Mouse (Mus musculus) limb, embryonic 11.5 days (tissue): ENCODE data around the gene Pdgfa. TPM values are rescaled to one million over a fixed set of nuclear protein-coding genes. Genes with fewer than 3 reads are reported as not detected.

ENCODE experiments used
- ATAC-seq: fragments of 200-750 bp; cut with Nextera tagmentation; 2 replicates; pipeline ENCODE4 v1.8.0; 2017; ENCODE audit warnings: low read depth; ENCODE audit not compliant: insufficient number of reproducible peaks, low FRiP score, low TSS enrichment
- DNase-seq: peaks from one replicate; pipeline ENCODE4 v3.0.0-alpha.2; 2015; ENCODE audit warnings: low spot score
- H3K27ac ChIP-seq: fragments of 300-500 bp; sonication (generic); replicated peaks from 2 replicates; pipeline ENCODE4 v1.5.1; 2014; ENCODE audit warnings: low read depth, mild to moderate bottlenecking, low read length
- H3K27me3 ChIP-seq: fragments of 300-500 bp; sonication (generic); 2 replicates; pipeline ENCODE4 v1.6.1; 2014; ENCODE audit warnings: mild to moderate bottlenecking, low read length, mixed read lengths; ENCODE audit not compliant: control insufficient read depth, insufficient read depth
- H3K36me3 ChIP-seq: fragments of 300-500 bp; sonication (generic); 2 replicates; pipeline ENCODE4 v1.6.1; 2014; ENCODE audit warnings: mild to moderate bottlenecking, low read length, moderate library complexity, mixed read lengths; ENCODE audit not compliant: control insufficient read depth, insufficient read depth
- H3K4me1 ChIP-seq: fragments of 300-500 bp; sonication (generic); 2 replicates; pipeline ENCODE4 v1.6.1; 2014; ENCODE audit warnings: low read length, mixed read lengths; ENCODE audit not compliant: control insufficient read depth, insufficient read depth
- H3K4me2 ChIP-seq: fragments of 300-500 bp; sonication (generic); 2 replicates; pipeline ENCODE4 v1.6.1; 2014; ENCODE audit warnings: low read depth, mild to moderate bottlenecking, moderate library complexity; ENCODE audit not compliant: severe bottlenecking
- H3K4me3 ChIP-seq: fragments of 300-500 bp; sonication (generic); 2 replicates; pipeline ENCODE4 v1.5.1; 2014; ENCODE audit warnings: low read depth, low read length
- H3K9ac ChIP-seq: fragments of 300-500 bp; sonication (generic); 2 replicates; pipeline ENCODE4 v1.6.1; 2014; ENCODE audit warnings: mild to moderate bottlenecking, low read length
- H3K9me3 ChIP-seq: fragments of 300-500 bp; sonication (generic); 2 replicates; pipeline ENCODE4 v1.6.1; 2016; ENCODE audit warnings: low read length; ENCODE audit not compliant: control insufficient read depth
- WGBS: fragments of 180-500 bp; shearing (Covaris S2); extraction: QIAGEN DNeasy Blood & Tissue Kit; methylation state at CpG from one replicate; pipeline ENCODE4 v1.1.7; 2014; 5-methylcytosine and 5-hydroxymethylcytosine counted together
- polyA plus RNA-seq: library from polyadenylated mRNA; unstranded; fragments of >200 nt; fragmentation: Nextera tagmentation; extraction: Ambion mirVana; gene quantifications from 2 replicates; pipeline ENCODE4 v1.2.1, GENCODE M21; 2014

The Pdgfa gene
- polyA plus RNA-seq, 1 experiment from 2014 or later, result 34.4 TPM

DNA sequence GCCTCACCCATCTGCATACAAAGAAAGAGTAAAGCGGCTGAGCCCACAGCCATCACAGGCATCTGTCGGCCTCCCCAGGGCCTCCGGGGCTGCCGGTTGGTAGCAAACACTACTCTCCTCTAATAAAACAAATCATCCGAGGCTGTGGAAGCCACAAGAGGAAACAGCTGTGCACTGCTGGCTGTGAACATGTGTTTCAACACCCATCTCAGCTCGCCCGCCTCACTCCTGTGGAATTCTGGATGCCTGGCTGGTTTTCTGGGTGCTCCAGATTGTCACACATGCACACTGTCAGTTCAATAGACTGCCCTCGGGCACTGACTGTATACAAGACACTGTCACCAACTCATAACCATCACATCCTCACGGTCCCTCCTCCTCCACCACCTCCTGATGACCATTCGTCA, 40.7 kb downstream of the Pdgfa start:
- no peaks in the 10 kb centered on the region for H3K27me3 ChIP-seq
- H3K4me1 ChIP-seq, result peaks cover 7% of the 10 kb centered on the region; the same call in 1 of the 2 replicates
- no peak overlapping the region for H3K4me2 ChIP-seq
- no peak overlapping the region for H3K9ac ChIP-seq
- no peaks in the 10 kb centered on the region for H3K9me3 ChIP-seq
- peak; percentile 52 for DNase-seq
- no peak overlapping the region for H3K4me3 ChIP-seq
- H3K27ac ChIP-seq, result no peak overlapping the region
- ATAC-seq, result peak; percentile 6; the same call in 1 of the 2 replicates
- 37% methylated on average over 10 of the region's 10 CpGs for WGBS
- no peaks in the 10 kb centered on the region for H3K36me3 ChIP-seq

DNA sequence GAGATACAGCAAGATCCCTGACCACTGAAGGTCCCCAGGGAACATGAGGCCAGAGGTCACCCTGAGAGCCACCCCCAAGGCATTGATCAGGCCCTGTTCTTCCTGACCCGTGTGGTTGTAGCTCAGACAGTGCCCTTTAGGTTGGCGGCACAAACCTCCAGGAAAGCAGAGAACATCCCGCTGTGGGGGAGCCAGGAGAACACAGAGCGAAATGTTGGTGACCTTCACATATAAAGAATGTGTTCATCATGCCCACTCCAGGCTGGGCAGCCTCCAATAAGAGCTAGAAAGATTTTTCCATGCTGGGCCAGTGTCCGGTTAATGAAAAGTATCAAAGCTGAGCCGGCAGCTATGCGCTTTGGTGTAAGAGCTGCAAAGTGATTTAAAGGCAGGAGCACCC, 43.2 kb downstream of the Pdgfa start:
- DNase-seq (no peak), ATAC-seq (no peak)
- Histone ChIP-seq H3K9me3 (no peaks in the 10 kb centered on the region), H3K36me3 (no peaks in the 10 kb centered on the region), H3K4me2 (no peak overlapping the region), H3K9ac (no peak overlapping the region), H3K4me3 (no peak overlapping the region), H3K27ac (no peak overlapping the region), H3K4me1 (peaks cover 7% of the 10 kb centered on the region; the same call in 1 of the 2 replicates), H3K27me3 (no peaks in the 10 kb centered on the region)
- WGBS, result 84% methylated on average over 7 of the region's 7 CpGs

DNA sequence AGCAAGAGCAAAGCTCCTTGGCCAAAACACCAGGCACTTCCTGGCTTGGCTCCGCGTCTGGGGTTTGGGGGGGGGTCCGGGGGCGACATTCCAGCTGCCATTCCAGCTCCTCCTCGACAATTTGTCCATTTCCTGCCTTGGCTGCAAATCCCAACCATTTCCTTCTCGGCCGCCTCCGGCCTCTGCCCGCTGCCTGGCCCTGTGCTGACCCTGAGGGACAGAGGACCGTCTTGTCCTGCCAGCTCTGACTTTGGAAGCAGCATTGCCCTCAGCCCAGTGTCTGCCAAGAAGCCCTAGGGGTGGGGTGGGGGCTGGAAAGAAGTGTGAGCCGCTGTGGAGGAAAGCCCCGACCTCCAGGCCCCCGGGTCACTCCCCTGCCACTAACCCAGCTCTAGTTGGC, 44.2 kb downstream of the Pdgfa start:
- H3K36me3 ChIP-seq, result no peaks in the 10 kb centered on the region
- DNase-seq (no peak), ATAC-seq (no peak)
- no peak overlapping the region for H3K9ac ChIP-seq
- H3K4me2 ChIP-seq, result no peak overlapping the region
- no peaks in the 10 kb centered on the region for H3K9me3 ChIP-seq
- H3K4me1 ChIP-seq, result peaks cover 7% of the 10 kb centered on the region; the same call in 1 of the 2 replicates
- H3K27ac ChIP-seq, result no peak overlapping the region
- H3K27me3 ChIP-seq, result no peaks in the 10 kb centered on the region
- no peak overlapping the region for H3K4me3 ChIP-seq
- WGBS, result 58% methylated on average over 13 of the region's 13 CpGs

DNA sequence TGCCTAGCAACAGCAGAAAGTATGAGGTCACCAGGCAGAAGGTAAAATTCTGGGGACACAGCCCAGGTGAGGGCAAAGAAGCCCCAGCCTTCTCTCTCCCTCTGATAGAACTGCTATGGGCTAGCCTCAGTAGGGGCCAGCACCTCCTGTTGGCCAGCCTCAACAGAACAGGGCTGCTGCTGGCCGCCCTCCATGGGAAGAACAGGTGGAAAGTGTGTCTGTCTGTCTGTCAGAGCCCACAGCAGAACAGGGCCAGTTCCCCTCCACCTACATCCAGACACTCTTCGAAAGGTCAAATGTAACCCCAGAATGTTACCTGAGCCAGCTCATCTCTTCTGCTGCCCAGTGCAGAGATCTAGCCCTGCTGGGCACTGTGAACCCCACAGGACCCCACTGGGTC, 45.9 kb downstream of the Pdgfa start:
- Histone ChIP-seq H3K27ac (no peak overlapping the region), H3K4me3 (no peak overlapping the region), H3K4me1 (peaks cover 6% of the 10 kb centered on the region; the same call in 1 of the 2 replicates), H3K4me2 (no peak overlapping the region), H3K9ac (no peak overlapping the region), H3K9me3 (no peaks in the 10 kb centered on the region), H3K27me3 (no peaks in the 10 kb centered on the region), H3K36me3 (no peaks in the 10 kb centered on the region)
- ATAC-seq, result no peak
- DNase-seq, result no peak
- WGBS, result 92% methylated on average over 2 of the region's 2 CpGs

DNA sequence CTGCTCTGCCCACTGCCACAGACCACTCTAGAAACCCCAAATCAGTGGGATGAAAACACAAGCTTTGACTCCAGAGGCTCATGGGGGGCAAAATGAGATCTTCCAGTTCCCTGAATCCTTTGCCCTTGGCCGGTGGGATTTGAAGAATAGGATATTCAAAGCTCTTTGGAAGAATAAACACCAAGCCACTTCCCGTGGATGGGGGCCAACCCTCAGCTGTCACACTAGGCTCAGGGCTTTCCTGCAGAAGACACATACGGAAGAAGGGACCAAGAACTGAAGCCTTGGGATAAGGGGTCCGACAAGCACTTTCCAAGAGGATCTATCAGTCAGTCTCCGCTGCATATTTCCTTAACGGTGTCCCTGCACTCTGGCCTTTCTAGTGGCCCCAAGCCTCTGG, 48.0 kb downstream of the Pdgfa start:
- H3K4me2 ChIP-seq, result no peak overlapping the region
- no peaks in the 10 kb centered on the region for H3K36me3 ChIP-seq
- H3K27me3 ChIP-seq, result no peaks in the 10 kb centered on the region
- H3K9ac ChIP-seq, result no peak overlapping the region
- H3K4me3 ChIP-seq, result no peak overlapping the region
- DNase-seq (no peak), ATAC-seq (no peak)
- H3K4me1 ChIP-seq, result no peaks in the 10 kb centered on the region
- WGBS, result 92% methylated on average over 6 of the region's 6 CpGs
- H3K27ac ChIP-seq, result no peak overlapping the region
- no peaks in the 10 kb centered on the region for H3K9me3 ChIP-seq

- H3K9ac ChIP-seq, result no peak overlapping the region
- ATAC-seq, result no peak
- no peak overlapping the region for H3K27ac ChIP-seq
- H3K36me3 ChIP-seq, result no peaks in the 10 kb centered on the region
- no peak for DNase-seq
- no peaks in the 10 kb centered on the region for H3K9me3 ChIP-seq
- H3K4me2 ChIP-seq, result no peak overlapping the region
- H3K4me3 ChIP-seq, result no peak overlapping the region
- no peaks in the 10 kb centered on the region for H3K4me1 ChIP-seq
- WGBS, result 57% methylated on average over 13 of the region's 13 CpGs
- H3K27me3 ChIP-seq, result no peaks in the 10 kb centered on the region
Measured at GRCm38 (mm10) chr5:138948031-138948980, 48.9 kb downstream of the Pdgfa start.

DNA sequence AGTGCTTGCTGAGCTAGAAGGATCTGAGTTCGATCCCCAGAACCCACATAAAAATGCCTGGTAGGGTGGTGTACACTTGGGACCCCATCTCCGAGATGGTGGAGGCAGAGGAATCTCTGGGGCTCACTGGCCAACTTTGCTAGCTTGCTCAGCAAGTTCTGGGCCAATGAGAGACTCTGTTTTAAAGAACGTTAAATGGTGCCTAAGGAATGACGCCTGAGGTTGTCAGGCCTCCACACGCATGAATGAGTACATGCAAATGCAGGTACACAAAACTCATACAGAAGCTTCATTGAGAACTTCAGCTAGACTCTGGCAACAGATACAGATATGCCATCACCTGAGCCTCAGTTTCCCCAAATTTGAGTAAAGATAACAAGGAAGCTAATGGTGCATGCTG, 49.7 kb downstream of the Pdgfa start:
- no peak for ATAC-seq
- 91% methylated on average over 5 of the region's 5 CpGs for WGBS
- Histone ChIP-seq H3K27ac (no peak overlapping the region), H3K27me3 (no peaks in the 10 kb centered on the region), H3K4me1 (no peaks in the 10 kb centered on the region), H3K36me3 (no peaks in the 10 kb centered on the region), H3K9ac (no peak overlapping the region), H3K9me3 (no peaks in the 10 kb centered on the region), H3K4me2 (no peak overlapping the region), H3K4me3 (no peak overlapping the region)
- no peak for DNase-seq

DNA sequence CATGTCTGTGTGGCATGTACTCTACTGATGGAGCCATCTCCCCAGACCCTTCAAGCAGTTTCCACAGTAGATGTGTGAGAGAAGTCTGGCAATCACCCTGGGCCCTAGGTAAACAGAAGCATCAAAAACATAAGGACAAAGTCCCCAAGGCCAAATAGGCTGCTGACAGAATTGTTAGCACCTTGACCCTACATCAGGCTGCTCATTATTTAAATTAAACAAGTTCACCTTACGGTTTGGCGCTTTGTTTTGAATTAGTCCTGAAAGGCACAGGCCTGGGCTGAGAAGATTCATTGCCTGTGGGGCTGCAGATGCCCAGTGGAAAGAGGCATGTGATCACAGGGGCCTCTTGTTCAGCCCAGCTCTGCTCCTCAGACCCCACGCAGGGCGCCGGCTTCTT, 50.2 kb downstream of the Pdgfa start:
- ATAC-seq (no peak), DNase-seq (no peak)
- H3K4me2 ChIP-seq, result no peak overlapping the region
- H3K4me3 ChIP-seq, result no peak overlapping the region
- H3K27ac ChIP-seq, result no peak overlapping the region
- WGBS, result 70% methylated on average over 5 of the region's 5 CpGs
- H3K27me3 ChIP-seq, result no peaks in the 10 kb centered on the region
- H3K36me3 ChIP-seq, result no peaks in the 10 kb centered on the region
- H3K9ac ChIP-seq, result no peak overlapping the region
- H3K9me3 ChIP-seq, result no peaks in the 10 kb centered on the region
- H3K4me1 ChIP-seq, result no peaks in the 10 kb centered on the region
